In the genomic region with DNA sequence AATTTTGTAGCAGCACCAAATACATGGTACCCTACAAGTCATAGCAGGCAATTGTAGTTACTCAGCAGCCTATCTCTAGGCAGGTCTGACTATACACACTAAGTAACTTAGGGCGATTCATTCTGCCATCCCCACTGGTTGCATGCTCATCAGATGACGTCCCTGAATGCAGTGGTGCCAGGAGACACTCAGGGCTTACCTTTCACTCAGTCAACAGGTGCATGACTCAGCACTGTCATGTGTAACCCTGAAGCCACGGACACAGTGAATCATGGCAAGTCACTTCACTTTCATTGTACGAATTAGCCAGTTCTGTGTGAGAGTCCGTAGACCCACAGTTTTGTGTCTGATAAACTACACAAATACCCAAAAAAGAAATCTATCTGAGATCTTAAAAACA, we compare ENCODE assay signal across 23 mouse cellular contexts. TPM values are rescaled to one million over a fixed set of nuclear protein-coding genes. Genes with fewer than 3 reads are reported as not detected.
DNase-seq lines count a peak whose midpoint lies in the region.
"Had no signal": no experiment of that assay in that cellular context is flagged by ENCODE, and none has a peak within 500 bp of the region (broad histone marks: within the 10 kb centered on the region; RNA-seq: fewer than 3 reads in every experiment).

No protein-coding gene starts in this region.

- no peaks in the 10 kb centered on the region for H3K27me3 ChIP-seq in midbrain, embryonic 10.5 days (ENCODE audit: low read depth, poor library complexity, severe bottlenecking)
- H3K27me3 ChIP-seq: CH12.LX; embryonic facial prominence, embryonic 13.5 days; embryonic facial prominence, embryonic 15.5 days; forebrain, embryonic 12.5 days had no signal

- 94% methylated on average over 5 of the region's 5 CpGs for WGBS in midbrain, embryonic 10.5 days

- no peaks in the 10 kb centered on the region for H3K4me1 ChIP-seq in midbrain, embryonic 10.5 days
- H3K4me1 ChIP-seq: embryonic facial prominence, embryonic 13.5 days; embryonic facial prominence, embryonic 15.5 days; forebrain, embryonic 12.5 days had no signal

- no peak overlapping the region for H3K27ac ChIP-seq in midbrain, embryonic 10.5 days (replicated peaks)
- H3K27ac ChIP-seq: embryonic facial prominence, embryonic 13.5 days; embryonic facial prominence, embryonic 15.5 days; forebrain, embryonic 10.5 days; forebrain, embryonic 12.5 days had no signal

- H3K4me3 ChIP-seq in midbrain, embryonic 10.5 days, result no peak overlapping the region
- H3K4me3 ChIP-seq: embryonic facial prominence, embryonic 13.5 days; embryonic facial prominence, embryonic 15.5 days; erythroblast, embryonic 14.5 days; forebrain, embryonic 10.5 days; forebrain, embryonic 12.5 days had no signal

- no peaks in the 10 kb centered on the region for H3K36me3 ChIP-seq in midbrain, embryonic 10.5 days
- H3K36me3 ChIP-seq: embryonic facial prominence, embryonic 13.5 days; embryonic facial prominence, embryonic 15.5 days; forebrain, embryonic 10.5 days; forebrain, embryonic 12.5 days had no signal

- peak; percentile 70 for DNase-seq in heart, adult 11 months
- DNase-seq in heart, postnatal 4 days, result no peak
- DNase-seq in urinary bladder, postnatal 14 days (ENCODE audit: low spot score), result peak; percentile 18
- DNase-seq in urinary bladder, adult 2 months (ENCODE audit: low spot score), result no peak
- DNase-seq in midbrain, embryonic 10.5 days (ENCODE audit: low spot score), result no peak
- DNase-seq: adrenal gland, adult 2 months; adrenal gland, postnatal 10 days; adrenal gland, postnatal 25 days; B cell, adult 2 months; cerebellum, adult 11 months; cerebellum, adult 18-20 months; cerebellum, adult 8-10 months; cerebellum, adult 9-11 months; cerebellum, postnatal 14 days; cerebellum, postnatal 36 days; embryo, embryonic 11 days had no signal

- H3K9me3 ChIP-seq in midbrain, embryonic 10.5 days (replicated peaks), result peaks cover 9% of the 10 kb centered on the region; the same call in 1 of the 2 replicates
- H3K9me3 ChIP-seq: embryonic facial prominence, embryonic 15.5 days; forebrain, embryonic 12.5 days had no signal

RNA-seq across cellular contexts. Expression of a gene that starts 10.3 kb away (rescaled TPM):
- 10 to 100 TPM; 68.5 to 72.0 TPM for total RNA-seq in heart, postnatal 4 days (2021)
- polyA plus RNA-seq in urinary bladder, adult 2 months (2012; rRNA removed), result 52.0 and 53.5 TPM in 2 replicates
- 13.2 and 15.6 TPM in 2 replicates for polyA plus RNA-seq in midbrain, embryonic 10.5 days (2016; fragmentation: Nextera tagmentation; extraction: Ambion mirVana)
- total RNA-seq: common myeloid progenitor, adult 5-6 weeks had no signal

Comparison
In these comparisons a context has a peak if more than half of its experiments do, and no peak if none do; other contexts are left out.
1. DNase-seq: peak in heart, adult 11 months (single experiment) and urinary bladder, postnatal 14 days (single experiment); none in heart, postnatal 4 days (single experiment), urinary bladder, adult 2 months (single experiment) and midbrain, embryonic 10.5 days (single experiment).